Mouse (Mus musculus) layer of hippocampus, postnatal 36 days (tissue): ENCODE results near the gene Polg. TPM values are rescaled to one million over a fixed set of nuclear protein-coding genes. Genes with fewer than 3 reads are reported as not detected.

Experiments used
- DNase-seq, 2 experiments: peaks; one replicate each; pipeline ENCODE4 v3.0.0; 2022
- microRNA-seq, 2 experiments: library from miRNA; unstranded; fragments of <30 nt; microRNA quantifications; one replicate each; pipeline ENCODE4 v1.2.0; 2021
- total RNA-seq, 2 experiments: library from RNA; stranded (reverse); gene quantifications; 2 replicates each; pipeline ENCODE4 v1.2.3; 2021

Polg gene
- total RNA-seq, 2 experiments from 2014 or later: 87.0 to 90.7 TPM

DNA sequence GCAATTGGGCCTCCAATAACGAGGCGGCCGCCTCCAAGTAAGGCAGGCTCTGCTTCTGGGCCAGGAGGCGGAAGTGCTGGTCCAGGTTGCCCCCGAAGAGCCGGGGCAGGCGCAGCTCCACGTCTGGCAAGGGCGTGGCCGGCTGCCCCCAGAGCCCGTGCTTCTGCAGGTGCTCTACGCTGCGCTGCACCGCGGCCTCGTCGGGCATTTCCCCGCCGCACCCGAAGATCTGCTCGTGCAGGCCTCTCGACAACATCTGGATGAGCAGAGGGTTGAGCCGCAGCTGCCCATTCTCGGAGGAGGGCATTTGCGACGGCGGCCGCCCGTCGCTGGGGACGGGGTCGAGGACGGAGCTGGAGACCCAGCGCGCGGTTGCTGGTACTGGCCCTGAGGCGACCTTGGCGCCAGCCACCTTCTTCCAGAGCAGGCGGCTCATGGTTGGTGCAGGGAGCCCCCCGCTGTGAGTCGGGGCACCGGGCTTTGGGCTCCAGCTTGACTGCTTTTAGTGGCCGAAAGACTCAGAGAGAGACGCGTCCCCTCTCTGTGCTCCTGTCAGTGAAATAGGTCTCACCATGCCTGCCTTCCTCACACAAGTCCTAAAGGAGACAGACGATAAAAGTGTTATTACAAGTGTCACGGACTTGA is 1.3 kb downstream of the Polg start:
- no peak for DNase-seq

DNA sequence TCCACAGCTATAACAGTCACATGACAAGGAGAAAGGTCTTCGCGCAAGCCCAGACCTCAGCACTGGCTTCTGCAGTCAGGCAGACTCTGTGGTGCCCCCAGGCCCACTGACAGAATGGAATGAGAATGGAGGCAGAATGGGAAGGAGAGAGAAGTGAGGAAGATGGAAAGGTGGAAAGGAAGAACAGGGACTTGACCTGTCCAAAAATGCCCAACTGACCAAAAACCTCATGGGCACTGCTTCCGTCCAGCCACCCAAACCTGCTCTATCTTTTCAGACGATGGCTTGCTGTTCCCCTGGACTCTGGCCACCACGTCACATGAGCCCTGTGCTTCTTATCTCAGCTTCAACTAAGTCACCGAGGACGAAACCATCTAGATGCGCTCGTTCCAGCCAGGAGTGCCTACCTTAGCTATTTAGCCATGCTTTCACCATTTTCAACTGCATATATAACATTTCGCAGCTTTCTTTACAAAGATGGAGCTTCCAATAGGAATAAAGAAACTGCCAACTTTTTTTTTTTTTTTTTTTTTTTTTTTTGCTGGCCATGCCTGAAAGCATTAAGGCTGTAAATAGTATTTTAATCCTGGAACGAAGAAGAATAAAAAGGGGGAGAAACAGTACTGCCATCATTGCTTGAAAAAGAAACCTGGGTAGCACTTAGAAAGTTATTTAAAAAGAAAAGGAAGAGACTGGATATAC is 2.6 kb downstream of the Polg start:
- DNase-seq: no peak

DNA sequence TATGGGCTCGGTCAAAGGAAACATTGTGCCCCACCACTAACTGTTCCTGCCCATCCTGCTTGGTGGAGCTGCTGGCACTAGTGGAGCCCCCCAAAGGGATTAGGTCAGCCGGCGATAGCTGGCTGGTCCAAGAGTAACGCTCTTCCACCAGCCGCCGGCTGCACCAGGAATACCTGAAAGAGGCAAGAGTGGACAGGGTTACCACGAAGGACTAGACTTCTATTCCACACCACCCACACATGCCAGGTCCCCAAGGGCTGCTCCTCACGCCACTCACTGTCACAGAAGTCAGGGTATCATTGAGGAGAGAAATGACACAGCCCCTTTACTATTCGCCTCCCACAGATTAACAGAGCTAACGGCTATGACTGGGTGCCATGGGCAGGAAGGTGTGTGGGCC is 4.4 kb downstream of the Polg start:
- no peak for DNase-seq

DNA sequence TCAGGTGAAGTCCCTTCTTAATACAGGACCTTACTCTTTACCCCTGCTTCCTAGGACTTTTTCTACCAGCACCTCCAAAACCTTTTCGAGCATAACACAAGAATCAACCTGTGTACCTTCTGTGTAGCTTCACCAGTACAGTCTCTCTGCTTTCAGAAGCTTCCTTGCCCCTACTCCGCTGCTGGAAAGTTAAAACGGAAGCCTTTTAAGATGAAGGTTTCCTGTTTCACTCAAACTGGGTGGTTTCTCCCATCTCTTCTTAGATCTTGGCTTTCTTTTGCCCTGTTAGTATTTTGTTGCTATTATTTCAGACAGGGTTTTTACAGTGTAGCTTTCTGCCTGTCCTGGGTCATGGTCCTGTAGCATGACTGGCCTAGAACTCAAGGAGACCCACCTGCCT is 18.7 kb downstream of the Polg start:
- DNase-seq: no peak

DNA sequence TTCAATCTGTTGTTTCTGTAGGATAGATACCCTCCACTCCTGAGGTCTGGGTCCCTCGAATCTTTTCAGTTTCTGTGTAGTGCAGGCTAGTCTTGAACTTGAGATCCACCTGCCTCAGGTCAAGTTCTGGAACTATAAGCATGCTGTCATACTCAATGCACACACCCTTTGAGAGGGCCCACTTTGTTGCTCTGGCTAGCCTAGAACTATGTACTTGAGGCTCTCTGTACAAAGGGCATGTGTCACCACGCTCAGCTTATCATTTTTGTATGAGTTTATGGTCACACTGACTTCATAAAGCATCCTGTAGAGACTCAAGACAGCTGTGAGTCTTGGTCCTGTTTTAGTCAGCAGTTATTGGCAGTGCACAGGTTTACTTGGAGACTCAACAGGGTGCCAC is 19.1 kb downstream of the Polg start:
- no peak for DNase-seq

DNA sequence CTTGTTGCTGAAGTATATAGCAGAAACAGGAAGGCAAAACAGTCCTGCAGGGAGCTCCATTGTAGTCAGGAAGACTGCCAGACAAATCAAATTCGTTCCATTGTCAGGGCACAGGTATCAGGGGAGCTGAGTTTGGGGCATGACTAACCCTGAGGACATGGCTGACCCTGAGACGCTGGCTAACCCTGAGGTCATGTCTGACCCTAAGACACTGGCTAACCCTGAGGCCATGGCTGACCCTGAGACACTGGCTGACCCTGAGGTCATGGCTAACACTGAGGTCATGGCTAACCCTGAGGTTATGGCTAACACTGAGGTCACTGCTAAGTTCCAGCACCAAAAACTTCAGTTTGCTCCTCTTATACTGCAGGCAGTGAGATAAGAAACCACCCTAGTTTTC is 26.1 kb downstream of the Polg start:
- DNase-seq: no peak

DNA sequence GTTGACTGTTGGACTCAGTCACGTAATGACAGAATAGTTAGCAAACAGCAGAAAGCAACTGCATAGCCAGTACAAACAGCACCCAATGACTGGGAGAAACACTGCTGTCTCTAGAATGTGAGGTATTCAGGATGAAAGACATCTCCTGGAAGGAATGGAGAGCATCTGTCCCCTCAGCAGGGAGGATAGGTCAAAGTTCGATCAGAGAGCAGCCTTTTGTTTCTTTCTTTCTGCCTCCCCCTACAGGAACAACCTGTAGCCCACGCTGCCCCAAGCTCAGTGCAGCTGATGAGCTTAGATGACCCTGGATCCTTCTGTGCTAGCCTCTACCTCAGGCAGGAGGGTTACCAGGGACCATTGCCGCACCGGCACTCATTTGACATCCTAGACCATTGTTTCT is 37.9 kb downstream of the Polg start:
- DNase-seq: no peak

DNA sequence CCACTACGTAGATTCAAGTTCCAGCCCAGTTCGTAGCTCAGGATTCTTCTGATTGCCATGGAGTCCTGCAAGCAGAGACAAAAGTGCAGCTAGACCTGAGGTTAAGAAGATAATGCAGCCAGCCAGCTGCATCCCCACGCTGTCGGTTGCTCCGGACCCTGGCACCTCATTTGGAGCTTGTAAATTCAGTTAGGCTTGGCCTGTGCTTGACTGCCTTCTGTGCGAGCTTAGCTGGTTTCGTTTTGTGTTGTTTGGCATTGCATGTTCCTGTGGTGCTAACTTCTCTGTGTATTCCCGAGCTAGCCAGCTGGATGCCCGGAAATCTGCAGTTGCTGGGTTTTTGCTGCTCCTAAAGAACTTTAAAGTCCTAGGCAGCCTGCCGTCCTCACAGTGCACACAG is 40.4 kb downstream of the Polg start:
- DNase-seq: no peak

DNA sequence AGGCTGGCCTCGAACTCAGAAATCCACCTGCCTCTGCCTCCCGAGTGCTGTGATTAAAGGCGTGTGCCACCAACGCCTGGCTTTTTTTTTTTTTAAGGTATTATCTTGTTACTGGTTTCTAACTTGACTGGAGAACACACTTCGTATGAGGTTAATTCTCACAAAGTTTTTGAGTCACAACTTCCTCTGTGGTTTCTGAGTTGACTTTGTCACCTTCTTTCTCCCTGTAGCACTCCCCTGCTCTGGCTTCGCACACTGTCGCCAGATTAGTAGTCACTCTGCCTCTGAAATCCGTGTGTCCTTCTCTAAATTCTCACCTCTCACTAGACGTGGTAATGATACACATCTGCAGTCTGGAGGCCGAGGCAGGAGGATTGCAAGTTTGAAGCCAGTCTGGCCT is 43.3 kb downstream of the Polg start:
- DNase-seq: no peak

DNA sequence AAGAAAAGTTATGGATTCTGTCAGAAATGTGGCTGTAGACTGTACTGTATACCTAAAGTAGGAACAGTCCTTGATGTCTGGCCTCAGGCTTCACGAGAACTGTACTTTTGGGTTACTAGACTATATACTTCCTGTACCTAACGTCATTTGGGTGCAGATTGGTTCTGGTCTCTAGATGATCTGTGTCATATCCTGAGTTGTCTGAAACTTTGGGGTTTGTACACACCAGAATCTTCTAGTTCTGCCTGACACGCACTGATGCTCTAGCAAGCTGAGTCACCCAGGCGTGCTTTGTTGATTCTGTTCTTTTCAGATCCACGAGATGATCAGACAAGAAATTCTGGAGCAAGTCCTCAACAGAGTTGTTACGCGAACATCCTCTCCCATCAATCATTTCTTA is 46.2 kb downstream of the Polg start:
- DNase-seq: no peak

DNA sequence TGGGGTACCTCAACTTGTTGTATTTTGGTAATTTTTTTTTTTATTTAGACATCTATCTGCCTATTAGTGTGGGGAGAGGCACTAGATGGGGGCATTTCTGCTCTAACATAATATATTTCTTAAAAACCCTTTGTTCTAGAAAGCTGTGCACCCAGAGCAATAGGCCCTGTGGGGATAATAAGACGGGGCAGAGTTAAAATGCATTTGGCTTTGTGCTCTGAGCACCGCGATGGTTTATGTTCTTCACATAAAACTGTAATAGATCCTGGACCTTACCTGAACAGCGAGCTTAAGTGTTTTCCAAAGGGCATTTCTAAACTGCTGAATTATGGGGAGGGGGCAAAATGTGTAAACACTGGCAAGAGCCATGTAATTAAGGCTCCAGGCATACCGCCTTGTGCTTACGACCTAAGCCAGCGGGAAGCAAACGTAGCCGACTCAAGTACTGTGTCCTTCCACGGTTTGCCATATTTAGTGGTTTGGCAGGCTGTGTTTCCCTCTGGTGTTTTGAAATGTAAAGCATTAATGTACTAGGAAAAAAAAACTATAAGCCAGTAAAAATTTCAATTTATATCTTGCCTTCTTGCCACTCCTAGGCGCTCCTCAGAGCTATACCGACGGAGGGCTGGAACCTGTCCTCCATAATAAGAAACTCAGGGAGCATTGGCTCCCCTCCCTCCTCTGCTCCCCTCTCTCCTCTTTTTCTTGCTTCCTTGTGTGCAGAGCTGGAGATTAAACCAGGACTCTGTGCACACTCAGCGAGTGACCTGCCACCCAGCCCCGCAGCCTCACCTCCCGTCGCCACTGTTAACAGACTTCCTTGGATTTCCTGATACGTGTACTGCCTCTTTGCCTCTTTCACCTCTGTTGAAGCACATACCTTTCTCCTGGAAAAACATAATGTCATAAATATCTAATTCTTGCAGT is 51.5 kb downstream of the Polg start:
- no peak for DNase-seq

DNA sequence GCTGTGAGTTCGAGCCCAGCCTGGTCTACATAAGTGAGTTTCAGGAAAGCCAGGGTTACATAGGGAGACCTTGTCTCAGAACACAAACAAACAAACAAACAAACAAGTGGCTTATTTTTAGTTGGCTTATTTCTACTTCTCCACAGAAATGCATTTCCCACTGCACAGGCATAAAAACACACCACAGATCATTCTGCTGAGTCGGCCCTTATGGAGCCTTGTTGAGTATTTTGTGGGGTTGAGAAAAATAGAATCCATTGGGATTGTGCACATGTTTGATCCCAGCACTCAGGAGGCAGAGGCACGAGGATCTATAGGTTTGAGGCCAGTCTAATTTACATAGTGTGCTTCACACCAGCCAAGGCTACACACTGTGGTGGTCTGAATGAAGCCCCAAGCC is 65.9 kb downstream of the Polg start:
- DNase-seq: no peak

DNA sequence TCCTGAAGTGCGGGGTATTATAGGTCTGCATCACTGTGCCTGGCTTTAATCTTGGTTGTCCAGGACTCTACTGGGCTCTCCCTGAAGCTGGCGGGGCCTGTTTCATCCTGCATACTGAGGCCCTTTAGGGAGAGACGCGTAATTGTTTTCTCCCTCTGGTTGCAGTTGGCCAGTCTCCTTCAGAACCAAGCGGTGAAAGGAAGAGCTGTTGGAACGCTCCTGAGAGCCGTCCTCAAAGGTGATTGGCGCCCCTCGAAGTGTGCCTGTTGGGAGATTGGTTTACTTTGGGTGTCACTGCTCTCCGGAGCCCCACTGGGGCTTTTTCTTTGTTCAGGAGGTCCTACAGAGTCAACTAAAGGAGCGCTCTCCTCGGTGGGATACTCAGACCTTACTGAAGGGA is 67.2 kb downstream of the Polg start:
- DNase-seq: no peak

DNA sequence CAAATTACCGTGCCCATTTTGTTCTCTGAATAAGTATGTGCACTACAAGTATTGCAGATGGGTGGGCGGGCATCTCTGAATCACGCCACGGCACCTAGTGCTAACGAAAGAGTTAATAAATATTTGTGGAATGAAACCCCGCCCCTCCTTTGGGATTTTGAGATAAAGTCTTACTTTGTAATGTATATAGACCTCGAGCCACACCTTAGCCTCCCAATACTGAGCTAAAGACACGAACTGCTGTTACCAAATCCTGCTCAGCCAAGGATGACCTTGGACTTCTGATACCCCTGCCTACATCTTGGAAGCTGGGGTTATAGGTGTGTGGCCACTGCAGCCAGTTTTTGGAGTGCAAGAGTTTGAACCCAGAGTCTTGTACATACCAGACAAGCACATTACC is 67.7 kb downstream of the Polg start:
- DNase-seq: no peak

DNA sequence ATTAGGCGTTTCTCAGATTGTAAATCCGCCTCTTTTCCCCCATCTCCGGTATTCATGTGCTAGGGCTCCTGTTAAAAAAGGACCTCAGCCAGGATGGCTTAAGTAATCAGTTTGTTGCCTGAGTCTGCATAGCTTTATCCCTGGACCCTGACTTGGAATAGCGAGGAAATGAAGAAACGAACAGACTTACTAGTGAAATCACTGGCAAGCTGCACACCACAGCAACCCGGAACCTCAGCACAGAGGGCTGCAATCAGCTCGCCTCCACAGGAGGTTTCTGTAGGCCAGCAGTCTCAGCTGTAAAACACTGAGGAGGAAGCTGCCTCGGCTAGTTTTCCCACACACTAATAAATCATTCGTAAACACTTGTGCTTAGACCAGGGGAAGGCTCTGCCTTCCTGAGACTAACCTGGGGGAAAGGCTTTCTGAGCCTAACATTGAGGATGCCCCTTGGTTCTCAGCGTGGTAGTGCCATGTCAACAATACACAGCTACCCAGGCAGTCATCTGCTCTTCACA is 68.7 kb downstream of the Polg start:
- DNase-seq: no peak

Small RNA genes lying within 50 kb of the gene (microRNA-seq; reads per million reads assigned to microRNA genes)
- gene Mir9-3: 117 to 143 reads per million in 2 experiments

Other genes with a start within 250 kb of the Polg start
- 10 to 100 TPM; 67.6 to 67.7 TPM for gene Abhd2, start 193.2 kb downstream of the Polg start, total RNA-seq
- 10 to 100 TPM; 23.1 to 23.5 TPM for gene Rlbp1, start 79.3 kb downstream of the Polg start, total RNA-seq
- gene Fanci, start 74.4 kb downstream of the Polg start, total RNA-seq: under 1 TPM; 0.38 to 0.70 TPM
- gene Rhcg, start 151.3 kb upstream of the Polg start, total RNA-seq: 1 to 10 TPM; 1.1 to 1.2 TPM
- under 1 TPM; 0.10 to 0.20 TPM for gene Ticrr, start 193.8 kb upstream of the Polg start, total RNA-seq
- 1 to 10 TPM; 1.9 to 2.3 TPM for gene Kif7, start 249.4 kb upstream of the Polg start, total RNA-seq